Mouse (Mus musculus): ENCODE data around the gene Btaf1. TPM values are rescaled to one million over a fixed set of nuclear protein-coding genes. Genes with fewer than 3 reads are reported as not detected.

Gene Btaf1
- polyA plus RNA-seq, 1 experiment, result 4.1 TPM

- Histone ChIP-seq H3K4me3 (ENCODE audit: extremely low read depth, insufficient read depth, insufficient read length) (no peak overlapping the region), H3K4me1 (ENCODE audit: control insufficient read depth, insufficient read depth, insufficient read length) (no peaks in the 10 kb centered on the region), H3K36me3 (ENCODE audit: control insufficient read depth, insufficient read depth, low read length) (no peaks in the 10 kb centered on the region), H3K27ac (ENCODE audit: insufficient read depth, low read length) (no peak overlapping the region), H3K27me3 (ENCODE audit: control insufficient read depth, insufficient read depth, low read length) (no peaks in the 10 kb centered on the region)
- WGBS, result 83% methylated on average over 8 of the region's 8 CpGs
- TF ChIP-seq POLR2A (IDR thresholded peaks at IDR 0.05; ENCODE audit: low read depth, low read length), result no peak
- TF ChIP-seq CTCF (IDR thresholded peaks at IDR 0.05; ENCODE audit: extremely low read depth, insufficient read depth, insufficient read length, insufficient replicate concordance), result no peak
- no peak for DNase-seq (ENCODE audit: low read depth in 1 of 2, low spot score in 2 of 2)
Observed at GRCm38 (mm10) chr19:37057161-37057905, 131.5 kb downstream of the Btaf1 start.

GRCm38 (mm10) chr19:37059623-37060022, 133.7 kb downstream of the Btaf1 start:
- Histone ChIP-seq H3K36me3 (ENCODE audit: control insufficient read depth, insufficient read depth, low read length) (no peaks in the 10 kb centered on the region), H3K27me3 (ENCODE audit: control insufficient read depth, insufficient read depth, low read length) (no peaks in the 10 kb centered on the region), H3K27ac (ENCODE audit: insufficient read depth, low read length) (no peak overlapping the region), H3K4me1 (ENCODE audit: control insufficient read depth, insufficient read depth, insufficient read length) (no peaks in the 10 kb centered on the region), H3K4me3 (ENCODE audit: extremely low read depth, insufficient read depth, insufficient read length) (no peak overlapping the region)
- TF ChIP-seq CTCF (IDR thresholded peaks at IDR 0.05; ENCODE audit: extremely low read depth, insufficient read depth, insufficient read length, insufficient replicate concordance) (no peak), POLR2A (IDR thresholded peaks at IDR 0.05; ENCODE audit: low read depth, low read length) (no peak)
- WGBS, result 10% methylated on average over 2 of the region's 2 CpGs
- DNase-seq (ENCODE audit: low read depth in 1 of 2, low spot score in 2 of 2), result no peak

- no peak for DNase-seq (ENCODE audit: low read depth in 1 of 2, low spot score in 2 of 2)
- Histone ChIP-seq H3K36me3 (ENCODE audit: control insufficient read depth, insufficient read depth, low read length) (no peaks in the 10 kb centered on the region), H3K4me1 (ENCODE audit: control insufficient read depth, insufficient read depth, insufficient read length) (no peaks in the 10 kb centered on the region), H3K4me3 (ENCODE audit: extremely low read depth, insufficient read depth, insufficient read length) (no peak overlapping the region), H3K27me3 (ENCODE audit: control insufficient read depth, insufficient read depth, low read length) (no peaks in the 10 kb centered on the region), H3K27ac (ENCODE audit: insufficient read depth, low read length) (no peak overlapping the region)
- TF ChIP-seq CTCF (IDR thresholded peaks at IDR 0.05; ENCODE audit: extremely low read depth, insufficient read depth, insufficient read length, insufficient replicate concordance), result no peak
- TF ChIP-seq POLR2A (IDR thresholded peaks at IDR 0.05; ENCODE audit: low read depth, low read length), result no peak
- WGBS, result 81% methylated on average over 4 of the region's 4 CpGs
Observed at GRCm38 (mm10) chr19:37060078-37060477, 134.2 kb downstream of the Btaf1 start.

Other genes with a start within 250 kb of the Btaf1 start
- 0.42 and 0.94 TPM in 2 replicates for gene Ppp1r3c, start 189.4 kb upstream of the Btaf1 start, polyA plus RNA-seq (2012; rRNA removed)
- 14.2 and 16.7 TPM in 2 replicates for gene Tnks2, start 91.8 kb upstream of the Btaf1 start, polyA plus RNA-seq (2012; rRNA removed)
- gene Fgfbp3, start 6.5 kb upstream of the Btaf1 start, polyA plus RNA-seq (2012; rRNA removed), result 2.4 and 4.8 TPM in 2 replicates